Mouse (Mus musculus): Measurements from ENCODE around the gene Sbsn. TPM values are rescaled to one million over a fixed set of nuclear protein-coding genes. Genes with fewer than 3 reads are reported as not detected.

Gene Sbsn
- polyA plus RNA-seq, 2 experiments, result 28.4 to 38.7 TPM

- no peaks in the 10 kb centered on the region for H3K4me1 ChIP-seq (ENCODE audit: control insufficient read depth, insufficient read depth, low read length)
- WGBS, result 75% methylated on average over 4 of the region's 4 CpGs
- DNase-seq (ENCODE audit: low spot score) (no peak), ATAC-seq (ENCODE audit: low FRiP score, low read depth) (no peak)
- no peak overlapping the region for H3K4me3 ChIP-seq (replicated peaks; ENCODE audit: low read length)
- TF ChIP-seq POLR2A (IDR thresholded peaks at IDR 0.05; ENCODE audit: borderline replicate concordance, extremely low read depth, insufficient read depth, insufficient read length), result no peak
- H3K36me3 ChIP-seq (ENCODE audit: control insufficient read depth, insufficient read depth, low read length), result no peaks in the 10 kb centered on the region
- H3K4me2 ChIP-seq (replicated peaks; ENCODE audit: low read depth, low read length, severe bottlenecking), result no peak overlapping the region
- H3K9me3 ChIP-seq (ENCODE audit: control insufficient read depth, low read length), result no peaks in the 10 kb centered on the region
- no peaks in the 10 kb centered on the region for H3K27me3 ChIP-seq (ENCODE audit: control insufficient read depth, insufficient read depth, low read length)
- no peak overlapping the region for H3K9ac ChIP-seq (ENCODE audit: low read depth, low read length, severe bottlenecking)
- no peak overlapping the region for H3K27ac ChIP-seq (replicated peaks; ENCODE audit: low read depth, low read length)
These were observed 10.6 kb downstream of the Sbsn start for GRCm38 (mm10) chr7:30761769-30762352.

- no peak within 1 kb of the TSS for H3K9ac ChIP-seq (ENCODE audit: low read depth, low read length, severe bottlenecking)
- WGBS, result 39% methylated on average over 5 of the region's 5 CpGs
- TF ChIP-seq POLR2A (IDR thresholded peaks at IDR 0.05; ENCODE audit: borderline replicate concordance, extremely low read depth, insufficient read depth, insufficient read length), result no peak
- no peaks in the 10 kb centered on the region for H3K36me3 ChIP-seq (ENCODE audit: control insufficient read depth, insufficient read depth, low read length)
- H3K4me2 ChIP-seq (replicated peaks; ENCODE audit: low read depth, low read length, severe bottlenecking), result no peak within 1 kb of the TSS
- H3K27ac ChIP-seq (replicated peaks; ENCODE audit: low read depth, low read length), result no peak within 1 kb of the TSS
- no peaks in the 10 kb centered on the region for H3K27me3 ChIP-seq (ENCODE audit: control insufficient read depth, insufficient read depth, low read length)
- H3K4me1 ChIP-seq (ENCODE audit: control insufficient read depth, insufficient read depth, low read length), result no peaks in the 10 kb centered on the region
- DNase-seq (ENCODE audit: low spot score), result no peak
- H3K4me3 ChIP-seq (replicated peaks; ENCODE audit: low read length), result no peak within 1 kb of the TSS
- no peaks in the 10 kb centered on the region for H3K9me3 ChIP-seq (ENCODE audit: control insufficient read depth, low read length)
- no peak for ATAC-seq (ENCODE audit: low FRiP score, low read depth)
These were observed 12.2 kb downstream of the Sbsn start, which contains the start of gene Dmkn for GRCm38 (mm10) chr7:30763456-30763855. TSS of gene Dmkn (plus strand) at chr7:30763756.

GRCm38 (mm10) chr7:30765173-30765572 is 13.9 kb downstream of the Sbsn start:
- no peak for DNase-seq (ENCODE audit: low spot score)
- no peak overlapping the region for H3K4me3 ChIP-seq (replicated peaks; ENCODE audit: low read length)
- no peaks in the 10 kb centered on the region for H3K36me3 ChIP-seq (ENCODE audit: control insufficient read depth, insufficient read depth, low read length)
- ATAC-seq (ENCODE audit: low FRiP score, low read depth), result no peak
- no peak overlapping the region for H3K27ac ChIP-seq (replicated peaks; ENCODE audit: low read depth, low read length)
- no peak overlapping the region for H3K4me2 ChIP-seq (replicated peaks; ENCODE audit: low read depth, low read length, severe bottlenecking)
- no peaks in the 10 kb centered on the region for H3K27me3 ChIP-seq (ENCODE audit: control insufficient read depth, insufficient read depth, low read length)
- H3K9me3 ChIP-seq (ENCODE audit: control insufficient read depth, low read length), result no peaks in the 10 kb centered on the region
- 42% methylated on average over 10 of the region's 11 CpGs for WGBS
- TF ChIP-seq POLR2A (IDR thresholded peaks at IDR 0.05; ENCODE audit: borderline replicate concordance, extremely low read depth, insufficient read depth, insufficient read length), result no peak
- no peak overlapping the region for H3K9ac ChIP-seq (ENCODE audit: low read depth, low read length, severe bottlenecking)
- no peaks in the 10 kb centered on the region for H3K4me1 ChIP-seq (ENCODE audit: control insufficient read depth, insufficient read depth, low read length)

- Histone ChIP-seq H3K4me1 (ENCODE audit: control insufficient read depth, insufficient read depth, low read length) (no peaks in the 10 kb centered on the region), H3K9ac (ENCODE audit: low read depth, low read length, severe bottlenecking) (no peak overlapping the region), H3K4me3 (replicated peaks; ENCODE audit: low read length) (no peak overlapping the region), H3K27ac (replicated peaks; ENCODE audit: low read depth, low read length) (no peak overlapping the region), H3K27me3 (ENCODE audit: control insufficient read depth, insufficient read depth, low read length) (no peaks in the 10 kb centered on the region), H3K4me2 (replicated peaks; ENCODE audit: low read depth, low read length, severe bottlenecking) (no peak overlapping the region), H3K9me3 (ENCODE audit: control insufficient read depth, low read length) (no peaks in the 10 kb centered on the region), H3K36me3 (ENCODE audit: control insufficient read depth, insufficient read depth, low read length) (no peaks in the 10 kb centered on the region)
- TF ChIP-seq POLR2A (IDR thresholded peaks at IDR 0.05; ENCODE audit: borderline replicate concordance, extremely low read depth, insufficient read depth, insufficient read length), result no peak
- ATAC-seq (ENCODE audit: low FRiP score, low read depth) (no peak), DNase-seq (ENCODE audit: low spot score) (no peak)
- WGBS, result 94% methylated on average over 4 of the region's 4 CpGs
These were observed 15.1 kb downstream of the Sbsn start for GRCm38 (mm10) chr7:30766408-30766807.

GRCm38 (mm10) chr7:30769236-30769635 is 18.0 kb downstream of the Sbsn start:
- Histone ChIP-seq H3K4me2 (replicated peaks; ENCODE audit: low read depth, low read length, severe bottlenecking) (no peak overlapping the region), H3K9me3 (ENCODE audit: control insufficient read depth, low read length) (no peaks in the 10 kb centered on the region), H3K27ac (replicated peaks; ENCODE audit: low read depth, low read length) (no peak overlapping the region), H3K27me3 (ENCODE audit: control insufficient read depth, insufficient read depth, low read length) (no peaks in the 10 kb centered on the region), H3K4me3 (replicated peaks; ENCODE audit: low read length) (no peak overlapping the region), H3K4me1 (ENCODE audit: control insufficient read depth, insufficient read depth, low read length) (no peaks in the 10 kb centered on the region), H3K9ac (ENCODE audit: low read depth, low read length, severe bottlenecking) (no peak overlapping the region), H3K36me3 (ENCODE audit: control insufficient read depth, insufficient read depth, low read length) (no peaks in the 10 kb centered on the region)
- ATAC-seq (ENCODE audit: low FRiP score, low read depth) (no peak), DNase-seq (ENCODE audit: low spot score) (no peak)
- TF ChIP-seq POLR2A (IDR thresholded peaks at IDR 0.05; ENCODE audit: borderline replicate concordance, extremely low read depth, insufficient read depth, insufficient read length), result no peak
- 39% methylated on average over 9 of the region's 9 CpGs for WGBS

Data from limb, embryonic 14.5 days (tissue).